Mouse (Mus musculus): ENCODE measurements around the gene Gm3618.
"Not testable (repeated sequence)": the region's sequence is repeated elsewhere in the genome, so short reads cannot be mapped to it uniquely, and the experiment has no call there.

Gene Gm3618

GRCm38 (mm10) chr14:6343578-6343977 is at the start of gene Gm3618:
TSS of gene Gm3618 (minus strand) at chr14:6343678.
- DNase-seq, result not testable (repeated sequence)

- not testable (repeated sequence) for DNase-seq
Measured at GRCm38 (mm10) chr14:6390219-6390618, 46.7 kb upstream of the Gm3618 start, which contains the start of gene Gm16440. TSS of gene Gm16440 (minus strand) at chr14:6390319.

DNA sequence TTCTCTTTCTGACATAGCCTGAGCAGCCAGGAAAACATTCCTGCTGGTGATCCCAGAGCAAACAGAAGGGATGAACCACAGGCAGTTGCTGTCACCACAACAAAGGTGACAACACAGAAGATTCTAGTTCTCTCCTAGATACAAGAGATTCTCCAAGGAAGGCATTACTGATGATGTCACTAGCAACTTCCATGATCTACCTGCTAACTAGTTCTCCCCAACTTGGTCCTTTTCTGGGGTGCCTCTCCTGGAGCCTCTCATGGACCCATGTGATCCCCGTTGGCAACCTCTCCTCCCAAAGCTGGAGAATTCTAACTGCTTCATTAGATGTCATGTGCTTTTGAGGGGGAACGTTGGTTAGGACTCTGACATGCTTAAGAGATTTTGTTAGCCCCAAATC is 38.7 kb downstream of the Gm3618 start, which contains the start of gene Gm21103:
TSS of gene Gm21103 (minus strand) at position 101 of the 400 bp plus-strand sequence.
- DNase-seq, result not testable (repeated sequence)

DNA sequence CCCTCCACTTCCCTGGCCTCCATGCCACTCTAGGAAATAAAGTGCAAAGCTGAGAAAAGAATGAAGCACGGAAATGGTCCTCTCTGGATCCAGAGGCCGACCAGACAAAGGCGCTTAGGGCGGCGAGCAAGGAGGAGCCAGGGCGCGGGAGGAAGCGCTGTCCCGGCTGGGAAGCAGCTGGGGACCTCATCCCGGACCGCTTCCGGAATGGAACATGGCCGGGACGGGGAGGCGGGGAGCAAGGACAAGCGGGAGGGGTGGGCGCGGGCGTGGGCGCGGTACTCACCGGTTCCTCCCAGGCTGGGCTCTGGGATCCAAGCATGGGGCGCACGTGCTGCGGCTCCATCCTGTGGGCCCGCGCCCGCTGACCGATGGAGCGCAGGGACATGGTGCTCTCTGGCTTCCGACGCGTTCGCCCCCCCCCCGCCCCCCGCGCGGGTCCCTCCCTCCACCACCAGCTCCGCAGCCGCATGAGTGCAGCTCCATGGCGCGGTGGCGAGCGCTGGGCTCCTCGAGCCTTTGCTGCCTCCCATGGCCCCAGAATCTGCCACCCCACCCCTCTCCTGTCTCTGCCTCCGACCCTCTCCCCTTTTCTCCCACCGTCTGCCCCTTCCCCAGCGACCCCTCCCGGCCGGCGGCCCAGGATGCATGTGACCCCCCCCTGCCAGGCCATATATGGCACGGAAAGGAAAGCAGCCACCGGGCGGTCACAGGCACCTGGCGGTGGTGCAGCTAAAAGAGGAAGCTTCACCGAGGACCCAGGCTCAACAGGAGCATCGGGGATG is 56.4 kb downstream of the Gm3618 start, which contains the start of gene Gm3411:
TSS of gene Gm3411 (minus strand) at position 320 of the 785 bp plus-strand sequence.
- peak; percentile 3 for DNase-seq
